Mouse (Mus musculus) T-helper 2 cell (primary cell): ENCODE data around the gene Grk5.

ENCODE experiments used
- in situ Hi-C: fragments of 300-600 bp; cut with MboI, MseI; formaldehyde crosslinking; loops from one replicate; pipeline ENCODE4 v1.15.1; 2025; ENCODE audit warnings: high pct_unique_total_duplicates

The Grk5 gene

GRCm38 (mm10) chr19:60972281-60973015 lies 82.9 kb downstream of the Grk5 start:
- in situ Hi-C loops = no loop called here

GRCm38 (mm10) chr19:60973508-60973907 lies 84.0 kb downstream of the Grk5 start:
- in situ Hi-C loops = no loop called here

GRCm38 (mm10) chr19:60979581-60979980 lies 90.0 kb downstream of the Grk5 start:
- in situ Hi-C loops = no loop called here

GRCm38 (mm10) chr19:60981391-60981790 lies 91.8 kb downstream of the Grk5 start:
- in situ Hi-C loops = no loop called here

- in situ Hi-C loops = no loop called here
Observed at GRCm38 (mm10) chr19:60981894-60982293, 92.3 kb downstream of the Grk5 start.

GRCm38 (mm10) chr19:60989766-60990165 lies 100.2 kb downstream of the Grk5 start:
- in situ Hi-C loops = no loop called here

- in situ Hi-C loops = no loop called here
Observed at GRCm38 (mm10) chr19:60994214-60994613, 104.7 kb downstream of the Grk5 start.

GRCm38 (mm10) chr19:60994845-60995244 lies 105.3 kb downstream of the Grk5 start:
- in situ Hi-C loops = no loop called here

- in situ Hi-C loops = no loop called here
Observed at GRCm38 (mm10) chr19:60997784-60998183, 108.2 kb downstream of the Grk5 start.

GRCm38 (mm10) chr19:60999652-61000051 lies 110.1 kb downstream of the Grk5 start:
- in situ Hi-C loops = no loop called here

- in situ Hi-C loops = no loop called here
Observed at GRCm38 (mm10) chr19:61000958-61001357, 111.4 kb downstream of the Grk5 start.

- in situ Hi-C loops = no loop called here
Observed at GRCm38 (mm10) chr19:61009266-61009665, 119.7 kb downstream of the Grk5 start.

- in situ Hi-C loops = no loop called here
Observed at GRCm38 (mm10) chr19:61017477-61018266, 128.1 kb downstream of the Grk5 start.

GRCm38 (mm10) chr19:61021502-61021901 lies 132.0 kb downstream of the Grk5 start:
- in situ Hi-C loops = no loop called here

- in situ Hi-C loops = no loop called here
Observed at GRCm38 (mm10) chr19:61021939-61022566, 132.5 kb downstream of the Grk5 start.

GRCm38 (mm10) chr19:61031570-61031969 lies 142.0 kb downstream of the Grk5 start:
- in situ Hi-C loops = no loop called here

GRCm38 (mm10) chr19:61039151-61039550 lies 149.6 kb downstream of the Grk5 start:
- in situ Hi-C loops = no loop called here

GRCm38 (mm10) chr19:61048646-61049045 lies 159.1 kb downstream of the Grk5 start:
- in situ Hi-C loops = no loop called here

GRCm38 (mm10) chr19:61049413-61049812 lies 159.9 kb downstream of the Grk5 start:
- in situ Hi-C loops = no loop called here

GRCm38 (mm10) chr19:61051151-61051550 lies 161.6 kb downstream of the Grk5 start:
- in situ Hi-C loops = no loop called here

GRCm38 (mm10) chr19:61052008-61052407 lies 162.5 kb downstream of the Grk5 start:
- in situ Hi-C loops = no loop called here

GRCm38 (mm10) chr19:61052786-61053185 lies 163.2 kb downstream of the Grk5 start:
- in situ Hi-C loops = no loop called here
